Mouse (Mus musculus) monocyte, adult 5-6 weeks (primary cell): ENCODE results near the gene Nupr1l. TPM values are rescaled to one million over a fixed set of nuclear protein-coding genes. Genes with fewer than 3 reads are reported as not detected.
"Not testable (repeated sequence)": the region's sequence is repeated elsewhere in the genome, so short reads cannot be mapped to it uniquely, and the experiment has no call there.

Experiments
- ATAC-seq: fragments of 153-309, 156-312 bp; replicated peaks from 2 replicates; pipeline ENCODE4 v1.8.0; 2017; ENCODE audit warnings: mild to moderate bottlenecking; ENCODE audit not compliant: low TSS enrichment, insufficient number of reproducible peaks, severe bottlenecking, poor library complexity, low FRiP score
- total RNA-seq: library from RNA; stranded (forward); fragments of 200-1000, 200-491, 200-594 nt; gene quantifications from 3 replicates; pipeline ENCODE4 v1.2.3, GENCODE M21; 2017

Gene Nupr1l
- total RNA-seq = 0.48 to 4.0 TPM (median 1.9 TPM) in 3 replicates

GRCm38 (mm10) chr5:129908242-129908965 is at the start of gene Nupr1l:
TSS of gene Nupr1l (plus strand) at chr5:129908540.
- peak; percentile 86 for ATAC-seq

- no peak for ATAC-seq
Observed at GRCm38 (mm10) chr5:129862325-129862724, 46.0 kb upstream of the Nupr1l start.

- peak; percentile 35; the same call in 1 of the 2 replicates for ATAC-seq
Observed at GRCm38 (mm10) chr5:129864467-129864866, 43.9 kb upstream of the Nupr1l start.

- ATAC-seq = no peak
Observed at GRCm38 (mm10) chr5:129865841-129866240, 42.5 kb upstream of the Nupr1l start.

- no peak for ATAC-seq
Observed at GRCm38 (mm10) chr5:129869238-129869995, 38.9 kb upstream of the Nupr1l start.

GRCm38 (mm10) chr5:129871238-129871637 is 37.1 kb upstream of the Nupr1l start:
- ATAC-seq = no peak

GRCm38 (mm10) chr5:129873942-129874341 is 34.4 kb upstream of the Nupr1l start:
- ATAC-seq = no peak

- ATAC-seq = no peak
Observed at GRCm38 (mm10) chr5:129875098-129875497, 33.2 kb upstream of the Nupr1l start.

- ATAC-seq = no peak
Observed at GRCm38 (mm10) chr5:129877731-129878455, 30.4 kb upstream of the Nupr1l start.

- no peak for ATAC-seq
Observed at GRCm38 (mm10) chr5:129878946-129879345, 29.4 kb upstream of the Nupr1l start.

GRCm38 (mm10) chr5:129879888-129880287 is 28.5 kb upstream of the Nupr1l start:
- ATAC-seq = no peak

- no peak for ATAC-seq
Observed at GRCm38 (mm10) chr5:129886271-129886670, 22.1 kb upstream of the Nupr1l start.

- ATAC-seq = peak; percentile 99
Observed at GRCm38 (mm10) chr5:129886911-129887636, 21.3 kb upstream of the Nupr1l start, which contains the start of gene Chchd2. TSS of gene Chchd2 (minus strand) at chr5:129887470.

GRCm38 (mm10) chr5:129890390-129890789 is 17.9 kb upstream of the Nupr1l start:
- not testable (repeated sequence) for ATAC-seq

- peak; percentile 100 for ATAC-seq
Observed at GRCm38 (mm10) chr5:129895198-129896088, 12.9 kb upstream of the Nupr1l start, which contains the start of gene Zbed5. TSS of gene Zbed5 (plus strand) at chr5:129895723.

- ATAC-seq = no peak
Observed at GRCm38 (mm10) chr5:129898449-129898848, 9.9 kb upstream of the Nupr1l start, which contains the start of gene Phkg1. TSS of gene Phkg1 (minus strand) at chr5:129898549.

- no peak for ATAC-seq
Observed at GRCm38 (mm10) chr5:129907775-129908174, 565 bp upstream of the Nupr1l start.

GRCm38 (mm10) chr5:129909147-129909546 is 807 bp downstream of the Nupr1l start:
- no peak for ATAC-seq
